Mouse (Mus musculus): ENCODE measurements around the gene Dnmt1. TPM values are rescaled to one million over a fixed set of nuclear protein-coding genes. Genes with fewer than 3 reads are reported as not detected.

Dnmt1 gene
- total RNA-seq, 2 experiments from 2014 or later, result 28.1 to 69.1 TPM

DNA sequence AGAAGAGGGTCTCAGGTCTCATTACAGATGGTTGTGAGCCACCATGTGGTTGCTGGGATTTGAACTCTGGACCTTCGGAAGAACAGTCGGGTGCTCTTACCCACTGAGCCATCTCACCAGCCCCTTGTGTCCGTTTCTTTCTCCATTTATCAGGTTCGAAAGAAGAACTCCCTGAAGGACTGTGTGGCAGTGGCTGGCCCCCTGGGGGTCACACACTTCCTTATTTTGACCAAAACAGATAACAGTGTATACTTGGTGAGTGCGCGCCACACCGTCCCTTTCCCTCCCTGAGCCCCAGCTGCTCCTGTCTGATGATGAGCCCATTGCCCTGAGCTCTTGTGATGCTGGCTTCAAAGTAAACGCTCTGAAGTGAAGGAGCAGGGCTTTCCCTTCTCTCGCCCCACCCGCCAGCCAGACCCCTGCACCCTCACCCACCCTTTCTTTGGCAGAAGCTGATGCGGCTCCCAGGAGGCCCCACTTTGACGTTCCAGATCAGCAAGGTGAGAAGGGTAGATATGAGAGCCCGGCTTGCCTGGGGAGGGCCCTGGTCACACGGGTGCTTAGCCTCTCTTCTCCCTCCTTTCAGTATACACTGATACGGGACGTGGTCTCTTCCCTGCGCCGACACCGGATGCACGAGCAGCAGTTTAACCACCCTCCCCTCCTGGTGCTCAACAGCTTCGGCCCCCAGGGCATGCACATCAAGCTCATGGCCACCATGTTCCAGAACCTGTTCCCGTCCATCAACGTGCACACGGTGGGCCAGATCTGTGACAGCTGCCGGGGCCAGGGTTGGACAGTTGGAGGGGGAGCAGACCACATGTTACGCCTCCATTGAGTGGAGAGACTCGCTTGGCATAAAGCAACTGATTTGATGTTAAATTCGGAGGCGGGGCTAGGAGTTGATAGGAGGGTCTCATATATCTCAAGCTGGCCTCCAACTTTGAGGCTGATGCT lies 70.2 kb downstream of the Dnmt1 start:
- no peak for ATAC-seq (replicated peaks; ENCODE audit: low FRiP score, poor library complexity, severe bottlenecking)

DNA sequence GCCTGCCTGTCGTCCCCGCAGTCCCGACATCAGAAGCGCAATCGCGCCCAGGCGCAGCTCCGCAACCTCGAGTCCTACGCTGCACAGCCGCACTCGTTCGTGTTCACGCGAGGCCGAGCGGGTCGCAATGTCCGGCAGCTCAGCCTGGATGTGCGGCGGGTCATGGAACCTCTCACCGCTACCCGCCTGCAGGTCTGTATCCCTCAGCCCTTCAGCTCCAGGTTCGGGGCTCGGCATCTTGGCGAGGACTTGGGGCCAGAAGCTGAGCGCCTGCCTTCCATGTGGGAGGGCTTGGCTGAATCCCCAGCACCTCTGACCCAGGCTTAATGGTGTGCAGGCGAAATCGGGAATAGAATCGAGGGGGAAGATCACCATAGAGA lies 71.3 kb downstream of the Dnmt1 start:
- no peak for ATAC-seq (replicated peaks; ENCODE audit: low FRiP score, poor library complexity, severe bottlenecking)

DNA sequence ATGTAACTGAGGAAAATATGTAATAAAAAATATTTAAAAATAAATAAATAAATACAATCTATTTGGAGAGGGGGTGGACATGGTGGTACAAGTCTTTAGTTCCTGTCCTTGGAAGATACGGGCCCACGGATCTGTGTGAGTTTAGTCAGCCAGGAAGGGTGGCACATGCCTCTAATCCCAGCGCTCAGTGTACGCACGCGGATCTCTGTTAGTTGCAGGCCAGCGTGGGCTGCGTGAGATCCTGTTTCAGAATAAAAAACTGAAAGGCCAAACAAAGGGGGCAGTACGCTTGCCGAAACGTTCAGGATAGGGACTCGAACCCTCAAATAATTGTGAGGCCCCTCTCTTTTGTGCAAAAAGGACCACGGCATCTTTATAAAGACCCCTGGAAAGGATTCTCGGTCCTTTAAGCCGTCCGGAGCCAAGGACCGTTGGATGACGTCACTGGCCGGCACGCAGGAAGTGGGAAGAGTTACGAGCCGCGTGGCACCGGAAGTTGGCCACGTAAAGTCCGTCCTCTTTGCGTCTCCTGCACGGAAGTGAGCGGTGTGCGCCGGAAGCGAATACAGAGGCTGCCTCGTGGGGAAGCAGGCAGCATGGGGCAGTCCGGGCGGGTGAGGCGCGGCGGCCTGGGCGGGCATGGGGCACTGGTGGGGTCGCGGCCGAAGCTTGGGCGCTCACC lies 71.8 kb downstream of the Dnmt1 start, which contains the start of gene Ppan:
Ppan (plus strand) TSS at position 472 of the 682 bp plus-strand sequence.
- ATAC-seq (replicated peaks; ENCODE audit: low FRiP score, poor library complexity, severe bottlenecking), result peak; percentile 100

DNA sequence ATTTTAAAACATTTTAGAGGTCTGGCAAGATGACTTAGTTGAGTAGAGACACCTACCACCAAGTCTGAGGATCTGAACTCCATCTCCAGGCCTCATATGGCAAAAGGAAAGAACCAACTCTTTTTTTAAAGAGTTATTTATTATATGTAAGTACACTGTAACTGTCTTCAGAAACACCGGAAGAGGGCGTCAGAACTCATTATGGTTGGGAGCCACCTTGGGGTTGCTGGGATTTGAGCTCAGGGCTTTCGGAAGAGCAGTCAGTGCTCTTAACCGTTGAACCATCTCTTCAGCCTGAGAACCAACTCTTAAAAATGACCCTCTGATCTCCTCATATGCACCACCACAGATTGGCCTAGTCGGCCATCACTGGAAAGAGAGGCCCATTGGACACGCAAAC lies 72.5 kb downstream of the Dnmt1 start:
- no peak for ATAC-seq (replicated peaks; ENCODE audit: low FRiP score, poor library complexity, severe bottlenecking)

DNA sequence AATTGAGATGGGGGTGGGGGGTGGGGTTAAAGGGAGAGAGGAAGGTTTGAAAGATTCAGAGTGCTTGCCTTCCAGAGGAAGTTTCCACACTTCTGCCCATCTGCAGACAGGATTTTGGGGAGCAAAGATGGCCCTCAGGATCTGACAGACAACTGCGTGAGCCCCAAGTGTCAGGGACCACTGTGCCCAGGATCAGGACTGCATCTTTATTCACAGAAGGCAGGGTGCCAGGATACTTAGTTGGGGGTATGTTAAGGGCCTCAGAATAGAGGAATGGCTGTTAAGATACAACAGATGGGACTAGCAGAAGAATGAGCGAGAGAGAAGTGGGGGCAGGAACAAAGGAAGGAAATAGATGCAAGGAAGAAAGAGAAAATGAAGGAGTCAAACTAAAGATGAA lies 73.1 kb downstream of the Dnmt1 start:
- ATAC-seq (replicated peaks; ENCODE audit: low FRiP score, poor library complexity, severe bottlenecking), result no peak

DNA sequence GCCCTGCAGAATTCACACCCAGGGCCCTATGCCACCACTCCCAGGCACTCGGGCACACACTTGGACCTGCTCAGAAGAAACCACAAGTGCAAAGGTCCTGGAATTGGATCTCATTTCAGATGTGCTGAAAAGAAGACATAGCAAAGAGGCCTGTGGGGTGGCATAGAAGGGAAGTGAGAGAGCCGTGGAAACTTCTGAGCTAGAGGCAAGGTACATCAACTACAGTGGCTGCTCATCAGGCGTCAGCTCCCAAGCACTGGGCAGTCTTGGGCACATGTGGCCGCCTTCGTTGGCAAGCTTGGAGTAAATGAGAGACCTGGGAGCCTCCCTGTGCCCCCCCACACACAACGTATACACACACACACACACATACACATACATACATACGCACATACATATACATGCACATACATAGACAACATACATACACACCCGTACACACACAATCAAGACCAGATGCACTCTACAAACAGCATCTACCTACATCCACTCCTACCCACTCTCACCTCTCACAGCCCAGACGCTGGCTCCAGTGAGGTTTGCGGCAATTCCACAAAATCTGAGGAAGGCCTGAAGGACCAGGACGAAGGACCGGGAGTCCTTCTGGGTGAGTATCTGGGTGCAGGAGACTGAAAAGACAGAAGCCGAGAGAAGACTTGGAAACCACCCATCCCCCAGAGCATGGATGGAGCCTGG lies 80.4 kb downstream of the Dnmt1 start, which contains the start of gene Angptl6:
Angptl6 (minus strand) TSS at position 631 of the 696 bp plus-strand sequence.
- ATAC-seq (replicated peaks; ENCODE audit: low FRiP score, poor library complexity, severe bottlenecking), result no peak

DNA sequence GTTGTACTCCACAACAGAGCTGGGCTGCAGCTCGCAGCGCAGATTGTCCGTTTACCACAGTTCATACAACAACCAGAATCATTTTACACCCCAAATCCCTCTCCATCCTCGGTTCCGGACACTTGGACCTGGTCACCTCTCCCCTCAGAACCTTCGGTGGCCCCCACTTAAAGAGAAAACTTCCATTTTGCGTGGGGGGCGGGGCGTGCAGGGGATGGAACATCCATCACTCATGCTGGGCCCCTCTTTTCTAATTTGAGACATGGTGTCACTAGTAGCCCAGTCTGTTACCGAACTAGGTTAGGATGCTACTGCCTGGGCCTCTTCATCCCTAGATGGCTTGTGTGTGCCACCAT lies 81.0 kb downstream of the Dnmt1 start:
- no peak for ATAC-seq (replicated peaks; ENCODE audit: low FRiP score, poor library complexity, severe bottlenecking)

DNA sequence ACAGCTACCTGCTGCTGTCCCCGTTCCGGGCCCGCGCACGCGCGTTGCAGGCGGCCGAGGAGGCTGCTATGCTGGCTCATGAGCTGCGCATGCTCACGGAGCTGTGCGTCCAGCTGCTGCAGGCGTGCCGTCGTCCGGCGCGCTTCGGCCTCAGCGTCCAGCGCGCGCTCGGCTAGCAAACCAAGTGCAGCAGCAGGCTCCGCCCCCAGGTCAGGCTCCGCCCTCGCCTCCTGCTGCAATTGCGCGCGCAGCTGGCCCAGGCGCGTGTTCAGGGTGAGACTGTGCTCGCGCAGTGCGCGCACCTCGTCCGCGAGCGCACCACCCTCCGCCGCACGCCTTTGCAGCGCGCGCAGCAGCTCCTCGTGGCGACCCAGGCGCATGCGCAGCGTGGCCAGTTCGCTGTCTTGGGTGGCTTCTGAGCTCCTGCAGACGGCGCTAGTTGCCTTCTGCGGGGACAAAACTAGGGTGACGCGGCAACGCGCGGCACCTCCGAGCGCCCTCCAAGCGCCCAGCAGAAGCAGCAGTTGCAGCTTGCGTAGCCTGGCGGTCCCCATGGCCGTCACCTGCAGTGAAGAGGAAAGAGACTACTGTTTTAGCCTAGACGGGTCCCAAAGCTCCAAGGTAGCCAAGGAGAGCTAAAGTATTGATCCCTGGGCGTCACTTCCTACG lies 81.5 kb downstream of the Dnmt1 start:
- ATAC-seq (replicated peaks; ENCODE audit: low FRiP score, poor library complexity, severe bottlenecking), result peak; percentile 92

DNA sequence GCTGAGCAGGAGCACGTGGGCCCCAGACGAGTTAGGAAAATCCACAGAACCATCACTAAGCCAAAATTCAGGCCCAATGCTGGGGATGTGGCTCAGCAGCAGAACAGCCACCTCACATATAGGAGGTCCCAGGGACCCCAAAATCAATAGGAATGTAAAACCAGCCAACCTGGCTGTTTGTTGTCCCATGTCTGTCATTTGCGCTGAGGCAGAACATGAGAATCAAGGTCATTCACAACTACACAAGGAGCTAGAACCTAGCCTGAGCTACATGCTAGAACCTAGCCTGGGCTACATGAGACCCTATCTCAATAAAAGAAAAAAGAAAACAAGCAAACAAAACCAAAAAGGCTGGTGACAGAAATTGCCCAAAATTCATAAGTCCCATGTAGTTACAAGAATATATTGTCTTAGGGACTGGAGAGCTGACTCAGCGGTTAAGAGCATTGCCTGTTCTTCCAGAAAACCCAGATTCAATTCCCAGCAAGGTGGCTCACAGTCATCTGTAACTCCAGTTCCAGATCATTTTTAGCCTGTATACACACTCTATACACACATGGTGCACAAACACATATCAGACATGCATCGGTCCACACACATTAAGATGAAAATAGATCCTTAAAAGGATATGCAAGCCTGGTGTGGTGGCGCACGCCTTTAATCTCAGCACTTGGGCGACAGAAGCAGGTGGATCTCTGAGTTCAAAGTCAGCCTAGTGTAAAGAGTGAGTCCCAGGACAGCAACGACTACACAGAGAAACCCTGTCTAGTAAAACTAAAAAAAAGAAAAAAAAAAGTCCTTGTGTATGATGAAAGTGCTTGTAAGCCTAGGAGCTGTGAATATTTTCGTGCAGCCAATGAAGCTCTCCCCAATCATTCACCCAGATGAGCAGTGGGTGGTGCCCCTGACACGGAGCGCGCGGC lies 82.3 kb downstream of the Dnmt1 start:
- no peak for ATAC-seq (replicated peaks; ENCODE audit: low FRiP score, poor library complexity, severe bottlenecking)

DNA sequence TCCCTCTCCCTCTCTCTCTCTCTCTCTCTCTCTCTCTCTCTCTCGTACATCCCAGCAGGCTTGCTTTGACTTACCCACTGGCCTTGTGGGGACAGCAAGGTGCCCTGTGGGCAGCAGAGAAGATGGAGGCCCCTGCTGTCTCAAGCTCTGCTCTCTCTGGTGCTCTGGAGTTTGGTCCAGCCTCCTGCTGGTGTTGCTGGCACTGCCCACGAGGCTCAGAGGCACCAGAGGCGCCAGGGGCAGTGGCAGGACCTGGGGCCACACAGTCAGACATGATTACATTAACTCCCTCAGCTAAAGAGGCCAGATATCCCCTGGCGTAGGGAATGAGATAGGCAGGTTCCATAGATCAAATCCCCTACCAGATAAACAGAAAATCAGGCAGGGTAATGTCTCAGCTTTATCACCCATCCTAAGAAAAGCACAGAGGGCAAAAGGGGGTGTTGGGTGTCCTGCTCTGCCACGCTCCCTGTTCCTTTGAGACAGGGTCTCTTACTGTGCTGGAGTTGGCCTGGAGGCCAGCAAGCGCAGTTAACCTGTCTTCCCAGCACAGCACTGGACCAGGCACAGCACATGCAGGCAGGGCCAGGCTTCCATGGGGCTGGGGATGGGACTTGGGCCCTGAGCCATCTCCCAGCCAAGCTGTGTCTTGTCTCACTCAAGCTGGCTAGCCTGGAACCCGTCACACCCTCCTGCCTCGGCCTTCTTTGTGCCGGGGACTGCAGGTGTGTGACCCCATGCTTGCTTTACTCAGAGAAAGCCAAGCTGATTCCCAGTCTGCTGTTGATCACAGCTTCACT lies 83.2 kb downstream of the Dnmt1 start:
- no peak for ATAC-seq (replicated peaks; ENCODE audit: low FRiP score, poor library complexity, severe bottlenecking)

DNA sequence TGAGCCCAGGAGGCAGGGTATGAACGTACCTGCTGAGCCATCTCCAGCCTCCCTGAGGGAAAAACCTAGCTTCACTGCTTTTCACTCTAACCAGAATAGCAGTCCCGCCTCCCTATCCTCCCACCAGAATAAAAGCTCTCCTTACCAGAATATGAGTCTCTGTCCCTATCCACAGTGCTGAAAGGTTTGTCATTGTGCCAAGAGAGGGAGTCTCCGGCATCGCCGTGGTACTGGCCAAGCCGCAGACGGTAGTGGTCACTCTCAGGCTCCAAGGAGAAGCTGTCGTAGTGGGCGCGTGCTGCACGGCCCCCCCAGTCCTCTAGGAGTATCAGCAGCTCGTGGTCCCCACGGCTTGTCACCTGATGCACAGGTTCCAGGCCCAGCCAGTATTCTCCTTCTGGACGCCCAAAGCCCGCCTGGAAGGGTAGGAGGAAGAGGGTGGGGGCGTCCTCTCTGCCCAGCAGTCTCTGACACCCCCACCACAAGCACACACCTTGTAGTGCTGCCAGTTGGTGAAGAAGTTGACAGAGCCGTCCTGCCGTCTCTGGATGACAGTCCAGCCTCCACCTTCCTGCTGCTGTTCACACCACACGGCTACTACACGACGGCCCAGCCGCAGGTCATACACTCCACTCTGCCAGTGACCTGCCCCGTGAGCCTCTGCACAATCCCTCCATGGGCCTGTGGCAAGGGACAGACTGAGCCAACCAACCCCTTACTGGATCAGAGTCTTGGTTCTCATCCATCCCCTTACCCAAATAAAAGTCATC lies 84.5 kb downstream of the Dnmt1 start:
- ATAC-seq (replicated peaks; ENCODE audit: low FRiP score, poor library complexity, severe bottlenecking), result no peak

DNA sequence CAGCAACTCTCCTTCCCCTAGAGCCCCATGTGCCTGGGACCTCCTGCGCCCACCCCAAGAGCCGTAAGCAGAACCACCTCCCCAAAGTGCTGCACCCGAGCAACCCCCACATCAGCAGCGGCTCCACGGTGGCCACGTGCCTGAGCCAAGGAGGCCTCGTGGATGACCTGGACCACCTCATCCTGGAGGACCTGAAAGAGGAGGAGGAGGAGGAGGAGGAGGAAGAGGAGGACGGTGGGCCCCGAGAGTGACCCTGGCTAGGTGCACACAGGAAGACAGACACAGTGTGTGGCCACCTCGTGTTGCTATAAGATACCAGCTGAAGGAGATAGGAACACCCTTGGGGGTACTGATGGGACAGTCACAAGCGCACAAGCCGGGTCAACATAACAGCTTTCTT lies 86.2 kb downstream of the Dnmt1 start:
- ATAC-seq (replicated peaks; ENCODE audit: low FRiP score, poor library complexity, severe bottlenecking), result no peak

DNA sequence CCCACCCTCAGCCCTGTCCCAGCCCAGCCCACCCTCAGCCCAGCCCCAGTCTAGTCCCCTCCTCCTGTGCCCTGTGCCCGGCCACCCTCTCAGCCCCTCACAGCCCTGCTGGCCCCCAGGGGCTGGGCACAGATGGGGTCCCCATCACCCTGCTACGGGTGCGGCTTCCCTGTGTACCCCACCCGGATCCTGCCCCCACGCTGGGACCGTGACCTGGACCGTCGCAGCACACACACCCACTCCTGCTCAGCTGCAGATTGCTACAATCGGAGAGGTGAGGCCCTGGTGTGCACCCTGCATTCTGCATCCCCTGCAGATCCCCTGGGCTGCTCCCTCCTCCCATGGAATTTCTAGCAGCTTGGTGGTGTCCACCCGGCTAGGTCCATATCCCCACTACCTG lies 86.7 kb downstream of the Dnmt1 start:
- no peak for ATAC-seq (replicated peaks; ENCODE audit: low FRiP score, poor library complexity, severe bottlenecking)

DNA sequence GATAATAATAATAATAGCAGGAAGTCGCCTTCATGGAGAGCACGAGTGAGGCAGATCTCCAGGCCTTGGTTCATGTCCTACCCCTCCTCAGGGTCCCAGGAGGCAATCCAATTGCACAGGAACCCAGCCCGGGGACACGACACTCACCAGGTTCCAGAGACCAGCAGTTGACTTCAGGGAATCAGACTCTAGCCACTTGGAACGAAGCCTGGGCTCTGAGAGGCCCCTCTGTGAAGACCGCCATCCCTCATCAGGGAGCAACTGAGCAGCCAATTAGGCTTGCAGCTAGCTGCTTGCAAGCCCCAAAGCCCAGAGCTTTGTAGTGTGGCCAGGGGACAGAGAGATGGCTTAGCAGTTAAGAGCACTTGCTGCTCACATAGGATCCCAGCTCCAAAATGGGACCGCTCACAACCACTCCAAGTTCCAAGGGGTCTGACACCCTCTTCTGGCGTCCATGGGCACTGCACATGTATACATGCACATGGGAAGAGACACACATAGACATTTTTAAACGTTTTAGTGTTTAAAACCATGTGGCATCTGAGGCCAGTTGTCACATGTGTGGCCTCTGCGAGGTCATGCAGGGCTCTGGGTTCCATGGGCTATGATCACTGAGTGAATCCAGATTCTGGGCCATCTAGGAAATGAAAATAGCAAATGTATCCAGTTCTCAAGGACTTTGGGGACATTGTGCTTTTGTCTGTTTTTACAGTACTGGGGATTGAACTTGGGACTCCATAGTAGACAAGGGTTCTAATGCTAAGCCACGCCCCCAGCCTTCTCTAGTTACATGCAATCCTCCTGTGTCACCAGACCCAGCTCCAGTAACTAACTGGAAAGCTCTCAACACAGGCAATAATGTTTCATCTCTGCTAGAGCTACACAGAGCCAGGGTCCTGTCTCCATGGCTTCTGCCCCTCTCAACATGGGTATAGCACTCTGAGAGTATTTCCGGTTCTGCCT lies 89.2 kb downstream of the Dnmt1 start:
- no peak for ATAC-seq (replicated peaks; ENCODE audit: low FRiP score, poor library complexity, severe bottlenecking)

DNA sequence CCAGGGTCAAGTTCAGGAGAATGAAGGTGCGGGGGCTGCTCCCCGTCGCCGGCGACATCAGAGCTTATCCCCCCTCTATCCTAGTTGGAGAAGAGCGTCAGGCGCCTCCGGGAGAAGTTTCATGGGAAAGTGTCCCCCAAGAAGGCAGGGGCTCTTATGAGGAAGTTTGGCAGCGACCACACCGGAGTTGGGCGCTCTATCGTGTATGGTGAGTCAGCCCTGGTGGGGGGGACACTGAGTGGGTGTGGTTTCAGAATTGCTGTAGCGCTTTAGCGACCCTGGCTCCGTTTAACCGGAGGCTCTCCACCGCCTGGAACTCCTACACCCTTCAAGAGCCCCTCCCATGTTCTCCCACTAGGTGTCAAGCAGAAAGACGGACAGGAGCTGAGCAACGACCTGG lies 90.4 kb downstream of the Dnmt1 start:
- no peak for ATAC-seq (replicated peaks; ENCODE audit: low FRiP score, poor library complexity, severe bottlenecking)

DNA sequence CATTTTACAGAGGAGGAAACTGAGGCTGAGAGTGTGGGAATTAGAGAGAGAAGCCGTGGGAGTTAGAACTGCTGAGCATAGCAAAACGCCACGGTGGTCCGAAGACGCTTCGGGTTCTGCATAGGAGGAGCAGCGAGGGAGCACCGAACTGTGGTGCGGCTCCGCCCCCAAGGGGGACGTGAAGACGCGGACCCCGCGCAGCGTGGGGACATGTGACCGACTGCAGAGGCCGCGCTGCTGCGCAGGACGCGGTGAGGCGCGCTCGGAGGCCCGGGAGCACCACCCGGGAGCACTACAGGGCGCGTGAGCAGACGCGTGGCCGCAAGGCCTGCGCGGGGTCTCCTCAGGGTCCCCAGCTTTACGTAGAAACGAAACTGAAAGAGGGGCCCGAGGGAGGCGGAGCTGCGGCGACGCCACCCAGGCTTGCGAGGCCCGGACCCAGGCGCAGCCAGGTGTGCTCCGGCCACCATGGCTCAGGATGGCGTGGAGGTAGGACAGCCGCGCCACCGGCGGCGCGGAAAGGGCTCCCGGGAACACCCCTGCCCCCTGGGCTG lies 91.2 kb downstream of the Dnmt1 start, which contains the start of gene A230050P20Rik:
A230050P20Rik (plus strand) TSS at position 195 of the 554 bp plus-strand sequence.
- no peak for ATAC-seq (replicated peaks; ENCODE audit: low FRiP score, poor library complexity, severe bottlenecking)

All from erythroblast, adult 5-6 weeks (primary cell).